ENCODE assay signal across 8 mouse cellular contexts in genomic region chr3:90514691-90515090, GRCm38 (mm10). TPM values are rescaled to one million over a fixed set of nuclear protein-coding genes. Genes with fewer than 3 reads are reported as not detected.
A peak's percentile ranks its signal among the peaks of the same experiment; 100 is the strongest.
DNase-seq lines count a peak whose midpoint lies in the region; ATAC-seq and TF ChIP-seq lines count a peak whose summit lies in the region.

No protein-coding gene starts in this region.

- no peaks in the 10 kb centered on the region for H3K27me3 ChIP-seq in testis, adult 2 months (ENCODE audit: control insufficient read depth, insufficient read depth, low read length)
- H3K27me3 ChIP-seq in heart, adult 2 months (ENCODE audit: control insufficient read depth, insufficient read depth, low read length) = no peaks in the 10 kb centered on the region
- H3K27me3 ChIP-seq in lung, embryonic 15.5 days = no peaks in the 10 kb centered on the region

- DNase-seq in testis, postnatal 14 days (ENCODE audit: low spot score) = no peak
- DNase-seq in embryo, embryonic 11.5 days (ENCODE audit: low read depth, low spot score) = peak; percentile 36
- DNase-seq in heart, adult 2 months = peak; percentile 85 to 87
- peak; percentile 77 for DNase-seq in kidney, adult 18-20 months
- peak; percentile 54 to 74 for DNase-seq in urinary bladder, postnatal 4 days (ENCODE audit: low spot score in 2 of 2)

- peak overlapping the region; percentile 68 for H3K9ac ChIP-seq in heart, adult 2 months (ENCODE audit: low read depth, low read length)
- peak overlapping the region; percentile 39 for H3K9ac ChIP-seq in lung, embryonic 15.5 days

- intact Hi-C loops in heart, adult 2 months (cut with DNase I) = no loop called here

- no peaks in the 10 kb centered on the region; the same call in 1 of the 2 replicates for H3K79me2 ChIP-seq in heart, adult 2 months (replicated peaks; ENCODE audit: control insufficient read depth, insufficient read depth, low read length)

- 0 out of 2 replicates have a peak overlapping the region, but pooled peaks have one; percentile 43 for H3K27ac ChIP-seq in testis, adult 2 months (ENCODE audit: control insufficient read depth, insufficient read depth, low read depth, low read length)
- H3K27ac ChIP-seq in heart, adult 2 months = peak overlapping the region; percentile 95
- peak overlapping the region; percentile 52; the same call in 1 of the 2 replicates for H3K27ac ChIP-seq in lung, embryonic 15.5 days

- 2% methylated on average over 10 of the region's 10 CpGs for WGBS in heart, adult 2 months
- 0% methylated on average over 10 of the region's 10 CpGs for WGBS in lung, embryonic 15.5 days

- no peak for TF ChIP-seq POLR2A in testis, adult 2 months (IDR thresholded peaks at IDR 0.05; ENCODE audit: control insufficient read depth, low read depth, low read length)
- TF ChIP-seq POLR2A in heart, adult 2 months (IDR thresholded peaks at IDR 0.05; ENCODE audit: insufficient read depth, low read depth, low read length) = peak; percentile 92

- H3K4me1 ChIP-seq in testis, adult 2 months (ENCODE audit: control insufficient read depth, insufficient read depth, low read length) = peaks cover 17% of the 10 kb centered on the region
- H3K4me1 ChIP-seq in heart, adult 2 months (ENCODE audit: control insufficient read depth, insufficient read depth, low read length) = peaks cover 14% of the 10 kb centered on the region
- peaks cover 19% of the 10 kb centered on the region for H3K4me1 ChIP-seq in lung, embryonic 15.5 days

- no peaks in the 10 kb centered on the region for H3K9me3 ChIP-seq in lung, embryonic 15.5 days

- ATAC-seq in lung, embryonic 15.5 days (ENCODE audit: borderline replicate concordance, extremely low read depth, low FRiP score, low TSS enrichment) = peak; percentile 82
- peak; percentile 62 for ATAC-seq in neutrophil, adult 5-6 weeks (ENCODE audit: extremely low read depth, insufficient number of reproducible peaks, low FRiP score, poor library complexity, severe bottlenecking)

- H3K4me2 ChIP-seq in lung, embryonic 15.5 days = peak overlapping the region; percentile 93

- peak; percentile 37; the same call in 1 of the 2 replicates for TF ChIP-seq EP300 in heart, adult 2 months (IDR thresholded peaks at IDR 0.05; ENCODE audit: insufficient read depth, low read depth, low read length)

- H3K4me3 ChIP-seq in testis, adult 2 months (ENCODE audit: control insufficient read depth, low read depth, low read length) = peak overlapping the region; percentile 54
- H3K4me3 ChIP-seq in heart, adult 2 months = peak overlapping the region; percentile 70
- H3K4me3 ChIP-seq in lung, embryonic 15.5 days = peak overlapping the region; percentile 46

- H3K36me3 ChIP-seq in testis, adult 2 months (ENCODE audit: control insufficient read depth, insufficient read depth, low read length) = no peaks in the 10 kb centered on the region
- H3K36me3 ChIP-seq in heart, adult 2 months (ENCODE audit: control insufficient read depth, insufficient read depth, low read length) = peaks cover 9% of the 10 kb centered on the region; the same call in 1 of the 2 replicates
- H3K36me3 ChIP-seq in lung, embryonic 15.5 days = no peaks in the 10 kb centered on the region

- no peak for TF ChIP-seq CTCF in testis, adult 2 months (IDR thresholded peaks at IDR 0.05; ENCODE audit: control insufficient read depth, insufficient read depth, insufficient replicate concordance, low read depth, low read length)
- no peak for TF ChIP-seq CTCF in heart, adult 2 months (IDR thresholded peaks at IDR 0.05)

RNA-seq across cellular contexts. Expression of gene S100a13, which starts 0.5 kb away (rescaled TPM):
- polyA plus RNA-seq in testis, adult 2 months (2012; rRNA removed) = 2.9 and 3.2 TPM in 2 replicates
- 10 to 100 TPM; 28.3 to 29.6 TPM for total RNA-seq in heart, adult 2 months (2021)
- polyA plus RNA-seq in heart, adult 2 months (2012; rRNA removed) = 56.7 and 78.0 TPM in 2 replicates
- polyA plus RNA-seq in lung, embryonic 15.5 days (2015; fragmentation: Nextera tagmentation; extraction: Ambion mirVana) = 43.9 and 44.6 TPM in 2 replicates
- total RNA-seq in neutrophil, adult 5-6 weeks (2017) = 35.1 and 41.4 TPM in 2 replicates

RNA-seq across cellular contexts. Expression of gene S100a1, which starts 0.5 kb away (rescaled TPM):
- 16.8 and 17.6 TPM in 2 replicates for polyA plus RNA-seq in testis, adult 2 months (2012; rRNA removed)
- 1,000 to 10,000 TPM in 1 of 2 experiments, 100 to 1,000 TPM in 1; 871 to 1,070 TPM for total RNA-seq in heart, adult 2 months (2021)
- polyA plus RNA-seq in heart, adult 2 months (2012; rRNA removed) = 1,425 and 1,426 TPM in 2 replicates
- 42.8 and 45.3 TPM in 2 replicates for polyA plus RNA-seq in lung, embryonic 15.5 days (2015; fragmentation: Nextera tagmentation; extraction: Ambion mirVana)
- total RNA-seq in neutrophil, adult 5-6 weeks (2017) = 11.2 and 13.0 TPM in 2 replicates

RNA-seq across cellular contexts. Expression of gene Chtop, which starts 5.4 kb away (rescaled TPM):
- polyA plus RNA-seq in testis, adult 2 months (2012; rRNA removed) = 51.5 and 53.5 TPM in 2 replicates
- 10 to 100 TPM; 90.0 to 93.0 TPM for total RNA-seq in heart, adult 2 months (2021)
- polyA plus RNA-seq in heart, adult 2 months (2012; rRNA removed) = 30.4 and 51.4 TPM in 2 replicates
- 154 TPM in 2 replicates for polyA plus RNA-seq in lung, embryonic 15.5 days (2015; fragmentation: Nextera tagmentation; extraction: Ambion mirVana)
- 101 and 106 TPM in 2 replicates for total RNA-seq in neutrophil, adult 5-6 weeks (2017)

RNA-seq across cellular contexts. Expression of gene S100a14, which starts 12.0 kb away (rescaled TPM):
- polyA plus RNA-seq in testis, adult 2 months (2012; rRNA removed) = 0.76 TPM in 1 of 2 replicates, not detected in the other
- under 1 TPM; 0.23 to 0.50 TPM for total RNA-seq in heart, adult 2 months (2021)
- polyA plus RNA-seq in heart, adult 2 months (2012; rRNA removed) = 0.57 TPM in 1 of 2 replicates, not detected in the other
- polyA plus RNA-seq in lung, embryonic 15.5 days (2015; fragmentation: Nextera tagmentation; extraction: Ambion mirVana) = 7.9 and 12.6 TPM in 2 replicates
- 1.6 and 2.0 TPM in 2 replicates for total RNA-seq in neutrophil, adult 5-6 weeks (2017)

RNA-seq across cellular contexts. Expression of gene S100a16, which starts 22.4 kb away (rescaled TPM):
- polyA plus RNA-seq in testis, adult 2 months (2012; rRNA removed) = 2.9 and 7.7 TPM in 2 replicates
- total RNA-seq in heart, adult 2 months (2021) = 10 to 100 TPM; 65.5 to 69.6 TPM
- polyA plus RNA-seq in heart, adult 2 months (2012; rRNA removed) = 75.2 and 98.3 TPM in 2 replicates
- 217 and 233 TPM in 2 replicates for polyA plus RNA-seq in lung, embryonic 15.5 days (2015; fragmentation: Nextera tagmentation; extraction: Ambion mirVana)
- not detected in 2 replicates for total RNA-seq in neutrophil, adult 5-6 weeks (2017)

Comparison
In these comparisons a context has a peak if more than half of its experiments do, and no peak if none do; other contexts are left out.
1. H3K27ac ChIP-seq: peak in every context shown above with its lines; median percentile 95 in heart, adult 2 months; 52 in lung, embryonic 15.5 days; 43 in testis, adult 2 months.
2. RNA of gene S100a13, which starts 0.5 kb away (polyA plus RNA-seq): 56.7 to 78.0 TPM in heart, adult 2 months and 43.9 to 44.6 TPM in lung, embryonic 15.5 days; 2.9 to 3.2 TPM in testis, adult 2 months; every median in the first group is over 10 times any median in the second.
3. RNA of gene S100a1, which starts 0.5 kb away (polyA plus RNA-seq): 1,425 to 1,426 TPM in heart, adult 2 months; 42.8 to 45.3 TPM in lung, embryonic 15.5 days and 16.8 to 17.6 TPM in testis, adult 2 months; every median in the first group is over 10 times any median in the second.
4. Peak in every context shown above with its lines, with median percentiles within 50 percentile points of each other: H3K4me3 ChIP-seq.